Mouse (Mus musculus): ENCODE results near the gene Limk2. TPM values are rescaled to one million over a fixed set of nuclear protein-coding genes. Genes with fewer than 3 reads are reported as not detected.

Limk2 gene
- polyA plus RNA-seq (2014; fragmentation: Nextera tagmentation; extraction: Ambion mirVana): 74.8 and 75.0 TPM in 2 replicates

GRCm38 (mm10) chr11:3408997-3409732 is at the start of gene Limk2:
TSS of gene Limk2 (minus strand) at chr11:3409189.
- DNase-seq (ENCODE audit: low spot score) (peak; percentile 91), ATAC-seq (ENCODE audit: low FRiP score) (peak; percentile 93)
- peaks cover 3% of the 10 kb centered on the region; the same call in 1 of the 2 replicates for H3K4me1 ChIP-seq (replicated peaks; ENCODE audit: control insufficient read depth, insufficient read depth, low read length)
- no peaks in the 10 kb centered on the region for H3K9me3 ChIP-seq (ENCODE audit: control insufficient read depth, low read length)
- H3K9ac ChIP-seq (ENCODE audit: low read depth, low read length): peak within 1 kb of the TSS; percentile 77
- H3K27me3 ChIP-seq (ENCODE audit: control insufficient read depth, insufficient read depth, low read length): no peaks in the 10 kb centered on the region; the same call in 1 of the 2 replicates
- no peaks in the 10 kb centered on the region for H3K36me3 ChIP-seq (ENCODE audit: control insufficient read depth, insufficient read depth, low read length)
- no peak within 1 kb of the TSS; the same call in 1 of the 2 replicates for H3K27ac ChIP-seq (ENCODE audit: low read depth, low read length)
- H3K4me3 ChIP-seq (ENCODE audit: low read depth, low read length): peak within 1 kb of the TSS; percentile 73
- 4% methylated on average over 43 of the region's 45 CpGs for WGBS
- peak within 1 kb of the TSS; percentile 74 for H3K4me2 ChIP-seq (replicated peaks; ENCODE audit: low read depth, low read length)

DNA sequence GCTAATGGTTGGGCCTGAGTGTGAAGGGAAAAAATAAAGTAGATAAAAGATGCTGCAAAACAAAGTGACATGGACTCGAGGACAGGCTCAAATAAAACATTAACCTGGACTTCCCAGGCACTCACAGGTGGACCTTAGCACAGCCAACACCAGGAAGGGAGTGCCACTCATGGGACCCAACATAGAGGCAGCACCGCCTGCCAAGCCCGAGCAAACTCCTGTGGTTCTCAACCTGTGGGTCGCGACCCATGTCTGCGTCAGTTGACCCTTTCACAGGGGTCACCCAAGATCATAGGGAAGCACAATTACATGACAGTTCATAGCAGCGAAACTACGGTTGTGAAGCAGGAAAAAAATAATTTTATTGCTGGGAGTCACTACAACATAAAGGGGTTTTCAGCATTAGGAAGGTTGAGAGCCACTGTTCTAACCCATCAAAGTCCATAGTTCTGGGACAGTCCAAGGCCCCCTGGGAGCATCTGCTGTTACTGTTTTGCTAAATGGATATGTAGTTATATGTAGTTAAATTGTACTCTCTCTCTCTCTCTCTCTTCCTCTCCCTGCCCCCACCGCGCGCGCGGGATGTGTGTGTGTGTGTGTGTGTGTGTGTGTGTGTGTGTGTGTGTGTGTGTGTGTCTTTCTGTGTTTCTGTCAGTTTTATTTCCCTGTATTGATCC is 49.6 kb upstream of the Limk2 start:
- Histone ChIP-seq H3K36me3 (ENCODE audit: control insufficient read depth, insufficient read depth, low read length) (no peaks in the 10 kb centered on the region), H3K27ac (ENCODE audit: low read depth, low read length) (no peak overlapping the region), H3K9me3 (ENCODE audit: control insufficient read depth, low read length) (no peaks in the 10 kb centered on the region), H3K27me3 (ENCODE audit: control insufficient read depth, insufficient read depth, low read length) (no peaks in the 10 kb centered on the region), H3K4me2 (replicated peaks; ENCODE audit: low read depth, low read length) (no peak overlapping the region), H3K9ac (ENCODE audit: low read depth, low read length) (no peak overlapping the region), H3K4me1 (replicated peaks; ENCODE audit: control insufficient read depth, insufficient read depth, low read length) (no peaks in the 10 kb centered on the region), H3K4me3 (ENCODE audit: low read depth, low read length) (no peak overlapping the region)
- DNase-seq (ENCODE audit: low spot score): no peak
- 82% methylated on average over 13 of the region's 13 CpGs for WGBS
- ATAC-seq (ENCODE audit: low FRiP score): no peak

- DNase-seq (ENCODE audit: low spot score) (peak; percentile 79), ATAC-seq (ENCODE audit: low FRiP score) (no peak)
- no peaks in the 10 kb centered on the region for H3K9me3 ChIP-seq (ENCODE audit: control insufficient read depth, low read length)
- H3K27me3 ChIP-seq (ENCODE audit: control insufficient read depth, insufficient read depth, low read length): no peaks in the 10 kb centered on the region
- 25% methylated on average over 1 of the region's 1 CpGs for WGBS
- H3K36me3 ChIP-seq (ENCODE audit: control insufficient read depth, insufficient read depth, low read length): no peaks in the 10 kb centered on the region
- no peak overlapping the region for H3K4me3 ChIP-seq (ENCODE audit: low read depth, low read length)
- no peak overlapping the region for H3K9ac ChIP-seq (ENCODE audit: low read depth, low read length)
- no peaks in the 10 kb centered on the region for H3K4me1 ChIP-seq (replicated peaks; ENCODE audit: control insufficient read depth, insufficient read depth, low read length)
- no peak overlapping the region for H3K27ac ChIP-seq (ENCODE audit: low read depth, low read length)
- no peak overlapping the region for H3K4me2 ChIP-seq (replicated peaks; ENCODE audit: low read depth, low read length)
These were observed 47.4 kb upstream of the Limk2 start for GRCm38 (mm10) chr11:3456354-3456753.

DNA sequence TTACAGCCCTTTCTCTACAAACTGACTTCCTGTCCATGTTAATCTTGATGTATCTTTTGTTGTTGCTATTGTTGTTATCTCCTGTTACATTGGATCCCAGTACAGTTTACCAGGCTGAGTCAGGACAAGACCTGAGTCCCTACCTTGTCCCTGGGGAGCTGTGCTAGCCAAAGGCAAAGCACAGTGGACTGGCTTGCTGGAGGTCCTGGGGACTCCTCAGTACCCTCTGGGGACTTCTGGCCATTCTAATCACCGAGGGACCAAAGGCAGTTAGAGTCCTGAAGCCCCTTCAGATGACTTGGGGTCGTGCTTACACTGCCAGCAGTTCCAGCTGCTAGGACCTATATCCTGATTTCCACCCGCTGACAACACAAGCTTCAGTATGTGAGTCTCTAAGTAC is 45.5 kb upstream of the Limk2 start:
- Histone ChIP-seq H3K9me3 (ENCODE audit: control insufficient read depth, low read length) (no peaks in the 10 kb centered on the region), H3K36me3 (ENCODE audit: control insufficient read depth, insufficient read depth, low read length) (no peaks in the 10 kb centered on the region), H3K27me3 (ENCODE audit: control insufficient read depth, insufficient read depth, low read length) (no peaks in the 10 kb centered on the region), H3K4me1 (replicated peaks; ENCODE audit: control insufficient read depth, insufficient read depth, low read length) (no peaks in the 10 kb centered on the region), H3K4me3 (ENCODE audit: low read depth, low read length) (no peak overlapping the region), H3K27ac (ENCODE audit: low read depth, low read length) (no peak overlapping the region), H3K9ac (ENCODE audit: low read depth, low read length) (no peak overlapping the region), H3K4me2 (replicated peaks; ENCODE audit: low read depth, low read length) (no peak overlapping the region)
- no peak for ATAC-seq (ENCODE audit: low FRiP score)
- DNase-seq (ENCODE audit: low spot score): no peak
- 97% methylated on average over 3 of the region's 3 CpGs for WGBS

- Histone ChIP-seq H3K4me2 (replicated peaks; ENCODE audit: low read depth, low read length) (peak overlapping the region; percentile 89), H3K9me3 (ENCODE audit: control insufficient read depth, low read length) (no peaks in the 10 kb centered on the region), H3K36me3 (ENCODE audit: control insufficient read depth, insufficient read depth, low read length) (no peaks in the 10 kb centered on the region), H3K9ac (ENCODE audit: low read depth, low read length) (no peak overlapping the region), H3K27me3 (ENCODE audit: control insufficient read depth, insufficient read depth, low read length) (no peaks in the 10 kb centered on the region), H3K4me3 (ENCODE audit: low read depth, low read length) (peak overlapping the region; percentile 87; the same call in 1 of the 2 replicates), H3K27ac (ENCODE audit: low read depth, low read length) (no peak overlapping the region), H3K4me1 (replicated peaks; ENCODE audit: control insufficient read depth, insufficient read depth, low read length) (no peaks in the 10 kb centered on the region)
- DNase-seq (ENCODE audit: low spot score): no peak
- 84% methylated on average over 6 of the region's 6 CpGs for whole genome bisulfite sequencing
- ATAC-seq (ENCODE audit: low FRiP score): no peak
These were observed 44.5 kb upstream of the Limk2 start for GRCm38 (mm10) chr11:3453467-3453866.

DNA sequence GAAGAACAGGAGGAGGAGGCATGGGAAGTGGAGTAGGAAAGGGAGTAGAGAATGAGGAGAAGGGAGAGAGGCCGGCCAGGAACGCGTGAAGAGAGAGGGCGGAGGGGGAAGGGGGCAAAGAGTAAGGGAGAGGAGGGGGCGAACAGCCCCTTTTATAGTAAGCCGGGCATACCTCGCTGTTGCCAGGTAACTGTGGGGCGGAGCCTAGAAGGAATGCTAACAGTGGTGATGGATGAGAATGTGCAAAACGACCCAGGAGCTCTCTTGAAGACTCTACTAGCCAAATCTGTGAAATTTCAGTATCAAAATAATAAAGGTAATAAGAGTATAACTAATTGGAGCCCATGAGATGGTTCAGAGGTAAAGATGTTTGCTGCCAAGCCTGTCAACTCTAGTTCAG is 43.8 kb upstream of the Limk2 start:
- WGBS: 3% methylated on average over 9 of the region's 9 CpGs
- H3K9me3 ChIP-seq (ENCODE audit: control insufficient read depth, low read length): no peaks in the 10 kb centered on the region
- no peaks in the 10 kb centered on the region for H3K4me1 ChIP-seq (replicated peaks; ENCODE audit: control insufficient read depth, insufficient read depth, low read length)
- H3K4me2 ChIP-seq (replicated peaks; ENCODE audit: low read depth, low read length): peak overlapping the region; percentile 89
- DNase-seq (ENCODE audit: low spot score) (peak; percentile 62), ATAC-seq (ENCODE audit: low FRiP score) (peak; percentile 69)
- H3K4me3 ChIP-seq (ENCODE audit: low read depth, low read length): peak overlapping the region; percentile 87
- H3K9ac ChIP-seq (ENCODE audit: low read depth, low read length): peak overlapping the region; percentile 84
- no peaks in the 10 kb centered on the region for H3K27me3 ChIP-seq (ENCODE audit: control insufficient read depth, insufficient read depth, low read length)
- no peaks in the 10 kb centered on the region for H3K36me3 ChIP-seq (ENCODE audit: control insufficient read depth, insufficient read depth, low read length)
- H3K27ac ChIP-seq (ENCODE audit: low read depth, low read length): peak overlapping the region; percentile 56

DNA sequence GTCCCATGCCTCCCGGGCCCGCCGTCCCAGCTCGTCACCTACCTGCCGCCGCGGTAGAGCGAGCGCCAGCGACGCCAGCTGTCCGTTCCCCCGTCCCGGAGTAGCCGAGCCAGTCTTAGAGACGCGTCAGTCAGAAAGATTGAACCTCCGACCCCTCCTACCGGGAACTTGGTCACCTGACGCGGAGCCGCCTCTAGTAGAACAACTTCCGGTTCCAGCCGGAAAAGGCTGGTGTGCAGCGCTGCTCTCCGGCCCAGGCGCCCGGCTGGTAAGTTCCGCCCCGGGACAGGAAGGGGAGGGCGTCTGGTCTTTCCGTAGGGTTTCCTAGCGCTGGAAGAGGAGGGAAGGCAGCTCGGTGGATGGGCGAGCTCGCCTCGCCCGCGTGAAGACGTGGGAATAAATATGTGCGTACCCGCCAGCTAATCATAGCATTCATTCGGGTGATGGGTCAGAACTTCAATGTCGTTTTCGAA is 43.2 kb upstream of the Limk2 start, which contains the start of gene Rnf185:
Gene Rnf185, minus strand, starts transcription at position 197 of the 473 bp plus-strand sequence.
- Histone ChIP-seq H3K4me2 (replicated peaks; ENCODE audit: low read depth, low read length) (peak within 1 kb of the TSS; percentile 89), H3K9ac (ENCODE audit: low read depth, low read length) (peak within 1 kb of the TSS; percentile 84), H3K9me3 (ENCODE audit: control insufficient read depth, low read length) (no peaks in the 10 kb centered on the region), H3K36me3 (ENCODE audit: control insufficient read depth, insufficient read depth, low read length) (no peaks in the 10 kb centered on the region), H3K4me1 (replicated peaks; ENCODE audit: control insufficient read depth, insufficient read depth, low read length) (no peaks in the 10 kb centered on the region), H3K4me3 (ENCODE audit: low read depth, low read length) (peak within 1 kb of the TSS; percentile 87), H3K27me3 (ENCODE audit: control insufficient read depth, insufficient read depth, low read length) (no peaks in the 10 kb centered on the region), H3K27ac (ENCODE audit: low read depth, low read length) (peak within 1 kb of the TSS; percentile 85)
- under 1% methylated on average over 45 of the region's 45 CpGs for WGBS
- peak; percentile 95 for DNase-seq (ENCODE audit: low spot score)
- ATAC-seq (ENCODE audit: low FRiP score): peak; percentile 97

GRCm38 (mm10) chr11:3451701-3452163 is 42.7 kb upstream of the Limk2 start:
- Histone ChIP-seq H3K9me3 (ENCODE audit: control insufficient read depth, low read length) (no peaks in the 10 kb centered on the region), H3K27ac (ENCODE audit: low read depth, low read length) (peak overlapping the region; percentile 85), H3K36me3 (ENCODE audit: control insufficient read depth, insufficient read depth, low read length) (no peaks in the 10 kb centered on the region), H3K27me3 (ENCODE audit: control insufficient read depth, insufficient read depth, low read length) (no peaks in the 10 kb centered on the region), H3K9ac (ENCODE audit: low read depth, low read length) (peak overlapping the region; percentile 84), H3K4me3 (ENCODE audit: low read depth, low read length) (peak overlapping the region; percentile 87), H3K4me2 (replicated peaks; ENCODE audit: low read depth, low read length) (peak overlapping the region; percentile 89), H3K4me1 (replicated peaks; ENCODE audit: control insufficient read depth, insufficient read depth, low read length) (no peaks in the 10 kb centered on the region)
- WGBS: under 1% methylated on average over 20 of the region's 20 CpGs
- DNase-seq (ENCODE audit: low spot score) (peak; percentile 52), ATAC-seq (ENCODE audit: low FRiP score) (peak; percentile 52)

All from hindbrain, embryonic 11.5 days (tissue).